Mouse (Mus musculus): Measurements from ENCODE around the gene Zfp821.

Gene Zfp821

DNA sequence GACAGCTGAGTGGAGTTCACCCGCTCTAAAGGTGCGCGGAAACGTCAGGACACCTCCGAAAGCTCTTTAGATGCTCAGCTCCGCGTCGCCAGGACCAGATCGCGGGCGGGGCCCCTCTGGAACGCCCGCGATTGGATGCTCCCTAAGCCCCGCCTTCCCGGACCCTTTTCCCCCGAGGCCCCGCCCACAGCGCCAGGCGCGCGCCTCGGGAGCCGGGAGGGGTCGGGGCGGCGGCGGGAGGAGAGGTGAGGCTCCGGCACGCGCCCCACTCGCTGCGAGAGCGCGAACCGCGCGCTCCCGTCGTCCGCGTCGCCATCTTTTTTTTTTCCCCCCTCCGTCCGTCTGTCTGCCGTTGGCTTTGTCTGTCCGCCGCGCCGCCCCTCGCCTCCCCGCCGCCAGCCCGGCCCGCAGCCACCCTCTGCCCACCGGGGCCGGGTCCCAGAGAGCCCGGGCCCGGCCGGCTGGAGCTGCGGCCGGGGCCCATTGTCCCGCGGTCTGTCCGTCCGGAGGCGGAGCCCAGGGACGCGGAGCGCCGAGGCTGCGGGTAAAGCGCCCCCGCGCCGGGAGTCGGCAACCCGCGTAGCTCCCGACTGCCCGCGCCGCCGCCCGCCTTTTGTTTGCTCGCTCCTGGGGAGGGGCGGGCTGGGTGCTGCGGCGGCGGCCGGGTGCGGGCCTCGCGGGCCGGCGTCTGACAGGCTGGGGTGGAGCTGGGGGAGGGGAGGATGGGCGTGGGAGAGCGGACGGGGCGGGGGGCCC is at the start of gene Zfp821:
Gene Zfp821 (plus strand): TSS at position 227 of the 756 bp plus-strand sequence.
- in situ Hi-C loops (cut with MseI, MboI) = no loop called here

DNA sequence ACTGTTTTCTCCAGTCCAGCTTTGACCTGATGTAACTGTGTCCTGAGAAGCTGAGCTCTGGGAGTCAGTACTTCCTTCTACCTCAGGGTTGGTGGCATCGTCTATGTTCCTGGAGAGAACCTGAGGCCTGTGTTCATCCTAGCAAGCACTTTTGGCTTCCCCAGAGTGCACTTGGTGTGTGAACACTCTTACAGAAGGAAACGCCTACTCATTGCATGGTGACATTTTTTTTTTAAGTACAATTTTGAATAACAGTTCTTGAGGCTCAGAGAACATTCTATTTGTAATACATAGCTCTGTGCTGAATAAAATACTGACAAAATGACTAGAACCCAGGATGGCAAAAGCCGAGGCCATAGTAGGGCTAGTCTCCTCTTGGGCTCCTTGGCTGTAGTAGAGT is 48.5 kb upstream of the Zfp821 start:
- in situ Hi-C loops (cut with MseI, MboI) = no loop called here

- in situ Hi-C loops (cut with MseI, MboI) = no loop called here
Observed at GRCm38 (mm10) chr8:109662328-109662727, 43.0 kb upstream of the Zfp821 start.

- in situ Hi-C loops (cut with MseI, MboI) = no loop called here
Observed at GRCm38 (mm10) chr8:109666616-109667015, 38.7 kb upstream of the Zfp821 start.

DNA sequence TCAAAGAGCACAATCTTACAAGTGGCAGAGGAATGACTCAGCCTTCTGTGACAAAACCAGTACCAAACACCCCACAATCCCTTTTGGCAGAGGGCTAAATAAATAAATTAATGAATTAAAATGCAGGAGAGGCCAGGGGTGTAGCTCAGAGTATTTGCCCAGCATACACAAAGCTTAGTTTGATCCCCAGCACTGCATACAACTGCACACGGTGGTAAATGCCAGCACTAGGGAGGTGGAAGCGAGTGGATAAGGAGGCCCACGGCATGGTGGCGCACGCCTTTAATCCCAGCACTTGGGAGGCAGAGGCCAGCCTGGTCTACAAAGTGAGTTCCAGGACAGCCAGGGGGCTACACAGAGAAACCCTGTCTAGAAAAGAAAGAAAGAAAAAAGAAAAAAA is 32.7 kb upstream of the Zfp821 start:
- in situ Hi-C loops (cut with MseI, MboI) = no loop called here

- in situ Hi-C loops (cut with MseI, MboI) = no loop called here
Observed at GRCm38 (mm10) chr8:109673596-109673995, 31.8 kb upstream of the Zfp821 start.

DNA sequence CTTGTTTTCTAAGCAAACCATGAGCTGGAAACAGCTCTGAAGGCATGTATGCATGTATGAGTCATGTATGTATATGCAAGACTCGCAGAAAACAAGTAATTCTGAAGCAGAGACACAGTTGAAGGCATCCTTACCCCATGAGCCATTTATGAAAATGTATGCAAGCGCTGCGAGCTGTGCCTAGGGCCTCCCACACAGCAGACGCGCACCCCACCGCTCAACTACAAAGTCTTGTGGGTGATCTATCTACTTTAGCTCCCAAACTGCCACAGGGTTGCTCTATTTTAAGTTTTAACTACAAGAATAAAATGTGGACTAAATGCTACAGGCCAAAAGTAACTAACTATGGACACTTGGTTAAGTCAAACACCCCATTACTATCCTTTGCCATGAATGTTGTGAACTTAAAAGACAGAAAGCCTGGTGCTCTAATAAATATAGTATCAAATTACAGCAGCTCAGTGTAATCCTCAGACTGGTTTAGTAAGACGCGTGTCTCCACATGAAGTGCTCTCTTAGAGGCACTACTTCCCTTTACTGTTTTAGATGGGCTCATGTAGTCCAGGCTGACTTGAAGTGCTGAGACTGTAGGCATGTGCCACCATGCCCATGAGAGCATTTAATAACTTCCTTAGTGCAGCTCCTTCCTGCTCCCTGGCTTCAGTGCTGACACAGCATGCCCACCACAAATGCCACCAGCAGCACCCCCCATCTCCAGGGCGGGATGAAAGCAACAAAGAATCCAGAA is 29.3 kb upstream of the Zfp821 start:
- in situ Hi-C loops (cut with MseI, MboI) = no loop called here

GRCm38 (mm10) chr8:109681535-109681934 is 23.8 kb upstream of the Zfp821 start:
- in situ Hi-C loops (cut with MseI, MboI) = no loop called here

GRCm38 (mm10) chr8:109682120-109682519 is 23.2 kb upstream of the Zfp821 start:
- in situ Hi-C loops (cut with MseI, MboI) = no loop called here

GRCm38 (mm10) chr8:109687248-109687647 is 18.1 kb upstream of the Zfp821 start:
- in situ Hi-C loops (cut with MseI, MboI) = no loop called here

- in situ Hi-C loops (cut with MseI, MboI) = no loop called here
Observed at GRCm38 (mm10) chr8:109691769-109692168, 13.6 kb upstream of the Zfp821 start.

DNA sequence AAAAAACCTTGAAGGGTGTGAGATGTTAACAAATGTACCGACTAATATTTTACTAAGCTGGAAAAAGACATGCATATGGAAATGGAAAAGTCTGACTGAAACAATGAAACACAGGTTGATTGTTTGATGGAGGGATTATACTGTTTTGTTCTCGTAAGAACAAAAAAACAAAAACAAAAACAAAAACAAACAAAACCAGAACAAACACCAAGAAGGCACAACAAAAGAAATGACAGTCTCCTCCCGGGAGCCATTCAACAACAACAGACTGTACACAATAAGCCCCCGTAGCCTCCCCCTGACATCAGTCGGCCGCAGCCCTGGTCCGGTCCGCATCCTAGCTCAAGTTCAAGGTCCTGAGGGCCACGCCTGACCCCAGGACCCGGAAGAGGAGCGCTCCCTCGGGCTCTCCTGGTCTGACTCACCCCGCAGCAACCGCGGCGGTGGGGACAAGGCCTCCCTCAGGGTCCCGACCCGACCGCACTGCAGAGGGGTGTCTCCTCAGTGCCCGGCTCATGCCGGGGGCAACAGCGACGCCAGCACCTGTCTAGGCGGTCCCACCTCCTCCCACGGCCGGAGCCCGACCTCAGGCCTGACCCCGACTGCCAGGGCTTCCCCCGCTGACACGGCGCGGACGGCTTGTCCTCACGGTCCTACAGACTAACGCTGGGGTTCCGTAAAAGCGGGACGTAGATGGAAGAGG is 12.8 kb upstream of the Zfp821 start:
- in situ Hi-C loops (cut with MseI, MboI) = no loop called here

- in situ Hi-C loops (cut with MseI, MboI) = no loop called here
Observed at GRCm38 (mm10) chr8:109693146-109693900, 12.0 kb upstream of the Zfp821 start, which contains the start of gene Ist1. TSS of gene Ist1 (minus strand) at chr8:109693260.

DNA sequence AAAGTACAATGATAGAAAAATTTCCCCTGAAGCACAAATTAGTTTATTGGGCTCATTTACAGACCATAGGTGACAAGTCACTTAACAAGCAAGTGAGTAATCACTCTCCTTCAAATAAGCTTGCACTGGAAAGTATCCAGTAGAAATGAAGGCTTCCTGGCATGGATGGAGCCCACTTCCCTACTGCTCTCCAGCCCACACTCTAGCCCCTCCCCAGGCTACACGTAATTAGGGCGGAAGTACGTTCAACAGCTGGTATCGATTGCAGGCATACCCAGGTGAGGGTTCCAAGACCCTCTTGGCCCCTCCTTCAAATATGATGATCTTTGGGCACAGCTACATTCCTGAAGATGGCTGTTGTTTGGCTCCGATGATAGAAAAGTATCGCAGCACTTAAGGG is 11.2 kb upstream of the Zfp821 start:
- in situ Hi-C loops (cut with MseI, MboI) = no loop called here

GRCm38 (mm10) chr8:109697754-109698153 is 7.6 kb upstream of the Zfp821 start:
- in situ Hi-C loops (cut with MseI, MboI) = no loop called here

GRCm38 (mm10) chr8:109698477-109698876 is 6.9 kb upstream of the Zfp821 start:
- in situ Hi-C loops (cut with MseI, MboI) = no loop called here

GRCm38 (mm10) chr8:109704565-109705319 is 604 bp upstream of the Zfp821 start:
- in situ Hi-C loops (cut with MseI, MboI) = no loop called here

DNA sequence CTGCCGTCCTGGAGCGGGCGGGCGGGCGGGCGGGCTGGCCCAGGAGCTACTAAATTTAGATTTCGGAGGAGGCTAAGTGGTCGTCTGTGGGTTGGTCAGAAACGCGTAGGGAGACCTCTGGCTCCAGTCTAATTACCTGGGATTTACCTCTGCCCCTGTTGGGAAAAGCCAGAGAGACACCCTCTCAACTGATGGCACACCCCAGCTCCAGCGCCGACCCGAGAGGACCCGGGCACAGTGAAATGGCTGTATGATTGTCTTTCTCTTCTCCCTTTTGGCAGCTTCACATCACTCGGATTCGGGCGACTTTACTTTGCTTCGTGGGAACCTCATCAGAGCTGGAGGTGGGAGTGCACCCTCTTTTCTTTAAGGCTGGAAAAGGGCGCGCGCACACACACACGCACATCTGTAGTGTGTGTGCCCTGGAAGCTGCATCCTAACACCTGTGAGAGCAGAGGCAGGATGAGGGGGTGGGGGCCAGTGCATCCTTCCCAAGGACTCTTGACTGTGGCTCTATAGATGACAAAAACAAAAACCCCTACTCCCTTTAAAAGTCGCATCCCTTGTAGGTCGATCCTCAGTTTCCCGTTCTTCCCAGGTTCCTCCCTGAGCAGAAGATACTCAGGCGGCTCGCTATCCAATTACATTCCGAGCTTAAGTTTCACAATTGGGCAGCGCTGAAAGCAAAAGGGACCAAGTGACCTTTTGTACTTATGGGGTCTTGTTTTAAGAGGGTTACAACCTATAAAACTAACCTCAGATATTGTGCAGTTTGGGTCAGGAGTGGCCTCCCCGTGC is 929 bp downstream of the Zfp821 start:
- in situ Hi-C loops (cut with MseI, MboI) = no loop called here

- in situ Hi-C loops (cut with MseI, MboI) = no loop called here
Observed at GRCm38 (mm10) chr8:109706874-109707237, 1.5 kb downstream of the Zfp821 start.

DNA sequence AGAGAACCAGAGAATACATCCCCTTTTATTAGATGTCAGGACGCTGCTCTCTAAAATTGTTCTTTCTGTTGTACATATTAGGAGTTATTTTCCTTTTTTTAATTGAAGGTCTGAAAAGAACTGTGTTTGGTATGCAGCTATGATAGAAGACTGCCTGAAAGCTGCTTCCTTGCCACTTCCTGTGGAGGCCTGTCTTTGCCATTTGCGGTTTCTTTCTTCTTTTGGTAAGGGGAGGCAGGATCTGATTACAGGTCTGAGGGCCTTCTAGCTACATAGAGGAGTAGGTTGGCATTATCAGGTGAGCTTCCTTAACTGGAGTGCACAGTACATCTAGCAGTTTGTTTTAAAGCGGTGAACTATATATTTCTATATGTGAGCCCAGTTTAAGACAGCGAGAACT is 2.6 kb downstream of the Zfp821 start:
- in situ Hi-C loops (cut with MseI, MboI) = no loop called here
